Mouse (Mus musculus): ENCODE measurements around the gene Olfr44. TPM values are rescaled to one million over a fixed set of nuclear protein-coding genes. Genes with fewer than 3 reads are reported as not detected.

The Olfr44 gene
- not detected in 2 replicates for polyA plus RNA-seq (2014; fragmentation: Nextera tagmentation; extraction: Ambion mirVana)

DNA sequence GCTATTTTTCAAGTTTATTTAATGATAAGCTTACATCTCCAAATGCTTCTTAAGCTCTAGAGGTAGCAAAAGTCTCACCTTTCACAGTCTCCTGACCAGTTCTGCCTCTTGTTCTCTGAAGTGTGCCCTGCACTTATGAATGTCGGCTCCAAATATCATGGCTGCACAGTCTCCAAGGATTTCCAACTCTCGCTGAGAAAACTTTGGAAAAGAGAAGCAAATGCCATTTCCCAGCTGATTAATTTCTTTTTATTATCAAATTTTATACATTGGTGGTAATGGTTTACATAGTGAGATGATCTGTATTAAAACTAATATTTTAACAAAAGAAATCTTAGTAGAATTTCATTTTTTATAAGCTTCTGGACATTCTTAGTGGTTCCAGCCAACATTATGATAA is at the start of gene Olfr44:
Olfr44 (minus strand) TSS at position 101 of the 400 bp plus-strand sequence.
- Histone ChIP-seq H3K4me2 (ENCODE audit: low read depth, low read length) (no peak within 1 kb of the TSS), H3K9me3 (ENCODE audit: control insufficient read depth, low read length) (no peaks in the 10 kb centered on the region), H3K4me1 (ENCODE audit: control insufficient read depth, insufficient read depth, low read length) (no peaks in the 10 kb centered on the region), H3K9ac (replicated peaks; ENCODE audit: low read depth, low read length) (no peak within 1 kb of the TSS), H3K36me3 (ENCODE audit: control insufficient read depth, insufficient read depth, low read length) (no peaks in the 10 kb centered on the region), H3K4me3 (ENCODE audit: low read depth, low read length) (no peak within 1 kb of the TSS), H3K27me3 (ENCODE audit: control insufficient read depth, insufficient read depth, low read length) (no peaks in the 10 kb centered on the region), H3K27ac (ENCODE audit: low read depth, low read length) (no peak within 1 kb of the TSS)
- no peak for ATAC-seq (ENCODE audit: low read depth)
- 96% methylated on average over 2 of the region's 2 CpGs for WGBS

DNA sequence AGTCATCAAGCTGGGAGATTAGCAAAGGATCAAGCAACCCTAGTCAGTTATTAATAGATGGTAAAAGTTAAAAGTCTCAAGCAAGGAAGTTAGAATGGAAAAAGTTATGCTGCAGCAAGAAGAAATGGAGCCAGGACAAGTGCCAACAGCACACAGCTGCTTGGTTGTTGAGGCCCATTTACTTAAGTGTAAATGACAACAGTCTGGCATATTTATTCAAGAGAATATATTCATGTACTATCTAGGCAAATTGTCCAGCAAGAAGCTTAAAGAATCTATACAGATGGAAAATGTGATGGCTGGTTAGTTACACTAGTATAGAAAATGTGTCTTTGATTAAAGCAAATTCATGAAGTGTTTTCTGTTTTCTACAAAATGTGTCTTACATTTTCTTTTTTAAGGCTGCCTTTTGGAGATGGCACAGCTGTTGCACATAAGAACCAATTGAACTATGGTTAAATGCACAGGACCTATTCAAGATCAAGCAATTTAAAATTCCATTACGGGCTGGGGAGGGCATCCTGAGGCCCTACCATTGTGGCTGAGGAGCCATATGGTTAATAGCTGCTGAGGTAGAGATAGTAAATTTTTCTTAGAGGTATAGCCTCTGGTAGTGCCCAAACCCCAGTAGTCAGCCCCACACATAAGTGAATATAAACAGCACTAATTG is 30.0 kb upstream of the Olfr44 start:
- Histone ChIP-seq H3K9me3 (ENCODE audit: control insufficient read depth, low read length) (no peaks in the 10 kb centered on the region), H3K27ac (ENCODE audit: low read depth, low read length) (no peak overlapping the region), H3K4me1 (ENCODE audit: control insufficient read depth, insufficient read depth, low read length) (no peaks in the 10 kb centered on the region), H3K9ac (replicated peaks; ENCODE audit: low read depth, low read length) (no peak overlapping the region), H3K27me3 (ENCODE audit: control insufficient read depth, insufficient read depth, low read length) (no peaks in the 10 kb centered on the region), H3K4me2 (ENCODE audit: low read depth, low read length) (no peak overlapping the region), H3K36me3 (ENCODE audit: control insufficient read depth, insufficient read depth, low read length) (no peaks in the 10 kb centered on the region), H3K4me3 (ENCODE audit: low read depth, low read length) (no peak overlapping the region)
- 67% methylated on average over 1 of the region's 1 CpGs for WGBS
- no peak for ATAC-seq (ENCODE audit: low read depth)

DNA sequence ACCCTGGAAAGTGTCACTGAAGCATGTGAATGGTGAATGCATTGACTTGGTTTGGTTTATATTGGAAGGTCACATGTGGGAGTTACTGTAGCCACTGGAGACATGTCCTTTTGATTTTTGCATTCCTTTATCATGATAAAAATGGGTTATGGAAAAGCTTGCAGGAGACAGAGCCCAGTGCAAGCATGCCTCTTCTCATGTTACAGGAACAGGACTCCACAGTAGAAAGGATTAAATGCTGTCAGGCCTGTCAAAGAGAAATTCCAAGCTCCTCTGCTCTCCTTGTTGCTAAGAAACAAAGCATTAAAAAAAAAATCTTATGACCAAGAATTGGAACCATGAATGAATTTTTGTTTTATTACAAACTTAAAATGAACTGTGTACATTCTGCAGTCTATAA is 24.8 kb upstream of the Olfr44 start:
- Histone ChIP-seq H3K36me3 (ENCODE audit: control insufficient read depth, insufficient read depth, low read length) (no peaks in the 10 kb centered on the region), H3K4me1 (ENCODE audit: control insufficient read depth, insufficient read depth, low read length) (no peaks in the 10 kb centered on the region), H3K27me3 (ENCODE audit: control insufficient read depth, insufficient read depth, low read length) (no peaks in the 10 kb centered on the region), H3K27ac (ENCODE audit: low read depth, low read length) (no peak overlapping the region), H3K9ac (replicated peaks; ENCODE audit: low read depth, low read length) (no peak overlapping the region), H3K9me3 (ENCODE audit: control insufficient read depth, low read length) (no peaks in the 10 kb centered on the region), H3K4me3 (ENCODE audit: low read depth, low read length) (no peak overlapping the region), H3K4me2 (ENCODE audit: low read depth, low read length) (no peak overlapping the region)
- ATAC-seq (ENCODE audit: low read depth) = no peak

DNA sequence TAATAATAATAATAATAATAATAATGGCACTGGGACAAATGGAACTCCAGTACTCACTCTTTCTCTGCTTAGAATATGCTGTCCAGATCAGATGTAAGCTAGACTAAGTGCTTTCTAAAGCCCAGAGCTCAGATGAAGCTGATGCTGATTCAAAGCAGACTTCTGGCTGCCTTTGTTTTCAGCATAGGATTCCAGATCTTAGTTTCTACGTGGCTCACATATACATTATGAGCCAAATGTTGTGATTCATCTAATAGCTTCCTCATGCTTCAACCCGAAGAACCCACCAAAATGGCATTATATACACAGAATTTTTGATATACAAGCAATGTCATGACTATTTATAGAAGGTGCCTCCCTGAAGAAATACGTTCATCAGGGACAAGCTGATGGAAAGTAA is 21.7 kb upstream of the Olfr44 start, which contains the start of gene Olfr957:
Olfr957 (minus strand) TSS at position 279 of the 400 bp plus-strand sequence.
- no peaks in the 10 kb centered on the region for H3K4me1 ChIP-seq (ENCODE audit: control insufficient read depth, insufficient read depth, low read length)
- no peaks in the 10 kb centered on the region for H3K27me3 ChIP-seq (ENCODE audit: control insufficient read depth, insufficient read depth, low read length)
- 77% methylated on average over 3 of the region's 3 CpGs for WGBS
- H3K9me3 ChIP-seq (ENCODE audit: control insufficient read depth, low read length) = no peaks in the 10 kb centered on the region
- no peak within 1 kb of the TSS for H3K27ac ChIP-seq (ENCODE audit: low read depth, low read length)
- ATAC-seq (ENCODE audit: low read depth) = no peak
- no peak within 1 kb of the TSS for H3K4me3 ChIP-seq (ENCODE audit: low read depth, low read length)
- no peaks in the 10 kb centered on the region for H3K36me3 ChIP-seq (ENCODE audit: control insufficient read depth, insufficient read depth, low read length)
- H3K9ac ChIP-seq (replicated peaks; ENCODE audit: low read depth, low read length) = no peak within 1 kb of the TSS
- H3K4me2 ChIP-seq (ENCODE audit: low read depth, low read length) = no peak within 1 kb of the TSS

DNA sequence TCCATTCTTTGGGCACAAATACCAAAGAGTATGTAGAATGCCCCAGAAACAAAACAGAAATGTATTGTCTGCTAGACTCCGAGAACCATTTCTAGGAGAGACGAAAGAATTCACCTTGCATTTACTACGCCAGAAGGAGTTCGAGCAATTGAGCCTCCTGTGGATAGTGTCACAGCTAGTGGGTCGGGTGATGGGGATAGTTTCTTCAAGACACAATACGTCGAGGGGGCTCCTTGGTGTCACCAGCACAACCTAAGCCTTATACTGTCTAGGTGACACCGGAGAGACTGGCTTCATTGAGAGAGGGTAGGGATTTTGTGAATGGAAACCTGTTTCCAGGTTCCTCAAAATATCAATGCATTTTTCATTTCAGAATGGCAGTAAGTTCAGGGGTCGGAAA is 15.6 kb upstream of the Olfr44 start:
- no peak overlapping the region for H3K4me2 ChIP-seq (ENCODE audit: low read depth, low read length)
- H3K36me3 ChIP-seq (ENCODE audit: control insufficient read depth, insufficient read depth, low read length) = no peaks in the 10 kb centered on the region
- no peak overlapping the region for H3K27ac ChIP-seq (ENCODE audit: low read depth, low read length)
- no peaks in the 10 kb centered on the region for H3K4me1 ChIP-seq (ENCODE audit: control insufficient read depth, insufficient read depth, low read length)
- H3K9me3 ChIP-seq (ENCODE audit: control insufficient read depth, low read length) = no peaks in the 10 kb centered on the region
- WGBS = 77% methylated on average over 9 of the region's 9 CpGs
- no peaks in the 10 kb centered on the region for H3K27me3 ChIP-seq (ENCODE audit: control insufficient read depth, insufficient read depth, low read length)
- no peak overlapping the region for H3K4me3 ChIP-seq (ENCODE audit: low read depth, low read length)
- no peak overlapping the region for H3K9ac ChIP-seq (replicated peaks; ENCODE audit: low read depth, low read length)
- ATAC-seq (ENCODE audit: low read depth) = peak; percentile 31; the same call in 1 of the 2 replicates

DNA sequence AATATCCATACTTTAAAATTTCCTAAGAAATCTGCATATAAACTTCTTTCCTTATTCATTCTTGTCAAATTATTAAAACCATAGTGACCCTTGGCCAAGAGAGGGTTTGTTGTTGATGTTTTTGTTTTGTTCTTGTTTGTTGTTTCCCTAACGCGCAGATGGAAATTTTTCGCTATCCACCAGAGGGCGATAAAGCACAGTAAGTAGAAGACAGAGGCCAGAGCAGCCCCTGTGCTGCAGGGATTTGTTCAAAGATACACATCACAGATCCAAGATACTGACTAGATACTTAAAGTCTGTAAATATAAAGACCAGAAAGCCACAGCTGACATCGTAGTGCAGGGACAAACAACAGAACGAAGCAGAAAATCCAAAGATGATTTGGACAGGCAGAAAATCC is 15.2 kb upstream of the Olfr44 start:
- ATAC-seq (ENCODE audit: low read depth) = peak; percentile 85
- Histone ChIP-seq H3K27ac (ENCODE audit: low read depth, low read length) (no peak overlapping the region), H3K9me3 (ENCODE audit: control insufficient read depth, low read length) (no peaks in the 10 kb centered on the region), H3K9ac (replicated peaks; ENCODE audit: low read depth, low read length) (no peak overlapping the region), H3K4me2 (ENCODE audit: low read depth, low read length) (no peak overlapping the region), H3K36me3 (ENCODE audit: control insufficient read depth, insufficient read depth, low read length) (no peaks in the 10 kb centered on the region), H3K4me1 (ENCODE audit: control insufficient read depth, insufficient read depth, low read length) (no peaks in the 10 kb centered on the region), H3K4me3 (ENCODE audit: low read depth, low read length) (no peak overlapping the region), H3K27me3 (ENCODE audit: control insufficient read depth, insufficient read depth, low read length) (no peaks in the 10 kb centered on the region)
- 13% methylated on average over 6 of the region's 6 CpGs for WGBS

DNA sequence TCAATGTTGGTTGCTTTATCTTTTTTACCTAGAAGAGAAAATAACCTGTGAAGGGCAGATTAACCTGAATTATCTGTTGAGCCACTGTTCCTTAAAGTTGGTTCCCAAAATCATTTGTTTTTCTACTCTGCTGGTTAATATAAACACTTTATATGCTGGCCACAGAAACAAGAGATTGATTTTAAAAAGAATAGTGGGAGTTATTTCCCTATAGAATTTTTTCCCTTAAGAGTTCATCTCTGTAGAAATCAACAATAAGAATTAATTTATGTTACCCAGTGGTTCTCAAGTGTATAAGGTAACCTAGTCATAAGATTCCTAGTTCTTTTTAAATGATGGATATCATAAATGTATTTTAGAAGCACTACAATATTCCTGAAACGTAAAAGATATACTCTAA is 22.0 kb downstream of the Olfr44 start, which contains the start of gene Olfr955:
Olfr955 (minus strand) TSS at position 101 of the 400 bp plus-strand sequence.
- ATAC-seq (ENCODE audit: low read depth) = no peak
- 52% methylated on average over 1 of the region's 1 CpGs for WGBS
- Histone ChIP-seq H3K4me2 (ENCODE audit: low read depth, low read length) (no peak within 1 kb of the TSS), H3K36me3 (ENCODE audit: control insufficient read depth, insufficient read depth, low read length) (no peaks in the 10 kb centered on the region), H3K27me3 (ENCODE audit: control insufficient read depth, insufficient read depth, low read length) (no peaks in the 10 kb centered on the region), H3K9ac (replicated peaks; ENCODE audit: low read depth, low read length) (no peak within 1 kb of the TSS), H3K9me3 (ENCODE audit: control insufficient read depth, low read length) (no peaks in the 10 kb centered on the region), H3K27ac (ENCODE audit: low read depth, low read length) (no peak within 1 kb of the TSS), H3K4me1 (ENCODE audit: control insufficient read depth, insufficient read depth, low read length) (no peaks in the 10 kb centered on the region), H3K4me3 (ENCODE audit: low read depth, low read length) (no peak within 1 kb of the TSS)

DNA sequence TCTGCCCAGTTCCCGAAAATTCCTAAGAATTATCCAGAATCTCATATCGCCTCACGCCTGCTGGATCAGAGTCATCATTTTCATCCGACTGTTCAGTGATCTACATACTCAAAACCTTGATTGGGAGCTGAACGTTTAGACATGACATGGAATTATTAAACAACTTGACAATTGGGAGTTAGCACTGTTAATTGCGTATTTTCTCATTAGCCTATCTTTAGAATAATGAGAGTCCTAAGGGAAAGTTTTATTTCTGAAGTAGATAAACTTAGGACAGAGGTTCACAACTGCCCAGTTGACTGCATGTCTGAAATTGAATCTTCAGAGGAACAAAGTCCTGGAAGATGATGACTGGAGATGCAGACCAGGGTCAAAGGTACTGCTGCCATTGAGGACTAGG is 37.4 kb downstream of the Olfr44 start, which contains the start of gene Olfr954:
Olfr954 (plus strand) TSS at position 301 of the 400 bp plus-strand sequence.
- ATAC-seq (ENCODE audit: low read depth) = no peak

More for the DNA sequence above, 37.4 kb downstream of the Olfr44 start, which contains the start of gene Olfr954:
- no peak within 1 kb of the TSS for H3K4me2 ChIP-seq (ENCODE audit: low read depth, low read length)
- no peak within 1 kb of the TSS for H3K4me3 ChIP-seq (ENCODE audit: low read depth, low read length)
- no peak within 1 kb of the TSS for H3K27ac ChIP-seq (ENCODE audit: low read depth, low read length)
- 87% methylated on average over 6 of the region's 6 CpGs for WGBS
- no peaks in the 10 kb centered on the region for H3K9me3 ChIP-seq (ENCODE audit: control insufficient read depth, low read length)
- H3K4me1 ChIP-seq (ENCODE audit: control insufficient read depth, insufficient read depth, low read length) = no peaks in the 10 kb centered on the region
- H3K9ac ChIP-seq (replicated peaks; ENCODE audit: low read depth, low read length) = no peak within 1 kb of the TSS
- H3K36me3 ChIP-seq (ENCODE audit: control insufficient read depth, insufficient read depth, low read length) = no peaks in the 10 kb centered on the region
- H3K27me3 ChIP-seq (ENCODE audit: control insufficient read depth, insufficient read depth, low read length) = no peaks in the 10 kb centered on the region

All from neural tube, embryonic 14.5 days (tissue).